Mouse (Mus musculus): ENCODE results near the gene Emx1. TPM values are rescaled to one million over a fixed set of nuclear protein-coding genes. Genes with fewer than 3 reads are reported as not detected.

The Emx1 gene
- polyA plus RNA-seq, 1 experiment, result not detected

DNA sequence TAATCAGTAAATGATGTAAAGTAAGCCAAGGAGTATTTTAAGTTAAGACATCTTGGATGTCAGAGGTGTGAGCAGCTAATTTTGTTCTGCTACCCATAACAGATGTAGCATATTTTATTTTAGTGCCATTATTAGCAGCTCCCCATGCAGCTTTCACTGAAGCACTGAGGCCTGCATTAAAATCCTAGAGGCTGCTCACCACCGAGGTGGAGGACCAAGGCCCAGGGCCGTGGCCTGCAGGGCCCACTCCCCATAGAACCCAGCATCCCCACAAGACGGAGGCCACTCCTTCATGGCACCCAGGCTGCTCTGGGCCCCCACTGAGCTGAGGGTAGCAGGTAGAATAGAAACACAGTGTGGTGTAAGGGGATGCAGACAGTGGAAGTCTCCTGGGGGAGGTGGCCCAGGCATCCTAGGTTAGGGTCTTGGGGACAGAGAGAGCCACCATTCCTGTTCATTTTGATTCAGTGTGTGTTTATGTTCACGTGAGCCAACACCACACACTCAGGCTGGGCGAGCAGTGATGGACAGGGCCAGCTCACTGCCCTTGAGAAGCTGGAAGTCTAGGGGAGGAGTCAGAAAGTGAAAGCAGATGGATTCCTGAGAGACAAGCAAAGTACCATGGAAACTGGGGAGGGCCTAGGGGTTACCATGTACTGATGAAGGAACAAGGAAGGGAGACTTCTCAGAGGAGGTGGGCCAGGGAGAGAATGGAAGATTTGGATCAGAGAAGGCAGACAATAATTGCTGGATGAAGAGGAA, 31.6 kb downstream of the Emx1 start:
- no peaks in the 10 kb centered on the region for H3K27me3 ChIP-seq (ENCODE audit: control insufficient read depth, insufficient read depth, low read length)
- 80% methylated on average over 5 of the region's 5 CpGs for WGBS
- DNase-seq (ENCODE audit: low read depth in 1 of 2, low spot score in 2 of 2), result no peak
- no peaks in the 10 kb centered on the region for H3K36me3 ChIP-seq (ENCODE audit: control insufficient read depth, insufficient read depth, low read length)
- H3K4me1 ChIP-seq (ENCODE audit: control insufficient read depth, insufficient read depth, insufficient read length), result no peaks in the 10 kb centered on the region
- no peak overlapping the region for H3K27ac ChIP-seq (ENCODE audit: insufficient read depth, low read length)
- no peak for TF ChIP-seq POLR2A (IDR thresholded peaks at IDR 0.05; ENCODE audit: low read depth, low read length)
- TF ChIP-seq CTCF (IDR thresholded peaks at IDR 0.05; ENCODE audit: extremely low read depth, insufficient read depth, insufficient read length, insufficient replicate concordance), result no peak
- H3K4me3 ChIP-seq (ENCODE audit: extremely low read depth, insufficient read depth, insufficient read length), result no peak overlapping the region

DNA sequence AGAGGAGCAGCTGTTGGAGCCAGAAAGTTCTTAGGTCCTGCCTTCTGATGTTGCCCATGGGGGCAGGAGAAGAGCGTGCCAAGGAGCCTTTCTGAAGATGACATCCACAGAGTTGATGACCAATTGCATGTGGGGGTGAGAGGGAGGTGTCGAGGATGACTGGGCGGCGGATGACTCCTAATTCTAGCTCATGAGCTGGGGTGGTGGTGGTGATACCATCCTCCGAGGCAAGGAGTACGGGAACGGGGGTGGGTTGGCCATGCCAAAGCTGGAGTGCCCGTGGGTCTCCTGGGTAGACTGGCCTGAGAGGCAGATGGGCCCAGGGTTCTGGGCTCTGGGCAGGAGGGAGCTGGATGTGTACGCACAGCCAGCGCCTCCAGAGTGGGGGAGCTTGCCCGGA, 32.5 kb downstream of the Emx1 start:
- H3K27ac ChIP-seq (ENCODE audit: insufficient read depth, low read length), result no peak overlapping the region
- H3K27me3 ChIP-seq (ENCODE audit: control insufficient read depth, insufficient read depth, low read length), result no peaks in the 10 kb centered on the region
- DNase-seq (ENCODE audit: low read depth in 1 of 2, low spot score in 2 of 2), result no peak
- TF ChIP-seq CTCF (IDR thresholded peaks at IDR 0.05; ENCODE audit: extremely low read depth, insufficient read depth, insufficient read length, insufficient replicate concordance) (no peak), POLR2A (IDR thresholded peaks at IDR 0.05; ENCODE audit: low read depth, low read length) (no peak)
- no peaks in the 10 kb centered on the region for H3K36me3 ChIP-seq (ENCODE audit: control insufficient read depth, insufficient read depth, low read length)
- no peak overlapping the region for H3K4me3 ChIP-seq (ENCODE audit: extremely low read depth, insufficient read depth, insufficient read length)
- H3K4me1 ChIP-seq (ENCODE audit: control insufficient read depth, insufficient read depth, insufficient read length), result no peaks in the 10 kb centered on the region
- WGBS, result 96% methylated on average over 11 of the region's 11 CpGs

DNA sequence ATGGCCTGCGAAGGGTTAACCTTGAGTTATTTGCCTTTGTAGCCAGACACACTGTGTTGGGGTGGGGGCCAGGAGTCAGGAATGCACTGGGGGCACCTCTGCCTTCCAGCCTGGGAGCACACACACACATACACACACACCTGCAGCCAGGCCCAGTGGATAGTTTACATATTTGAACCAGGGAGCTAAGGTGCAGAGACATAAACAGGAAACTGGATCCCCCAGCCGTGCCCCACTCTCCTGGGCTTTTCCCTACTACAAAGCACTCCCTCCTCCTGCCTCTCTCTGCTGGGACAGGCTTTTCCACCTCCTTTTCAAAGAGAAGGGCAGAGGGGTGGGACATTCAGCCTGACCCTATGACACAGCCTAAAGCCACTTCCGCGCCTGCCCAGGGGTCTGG, 33.7 kb downstream of the Emx1 start:
- H3K36me3 ChIP-seq (ENCODE audit: control insufficient read depth, insufficient read depth, low read length), result no peaks in the 10 kb centered on the region
- WGBS, result 84% methylated on average over 4 of the region's 4 CpGs
- no peak for DNase-seq (ENCODE audit: low read depth in 1 of 2, low spot score in 2 of 2)
- no peak overlapping the region for H3K4me3 ChIP-seq (ENCODE audit: extremely low read depth, insufficient read depth, insufficient read length)
- no peaks in the 10 kb centered on the region for H3K27me3 ChIP-seq (ENCODE audit: control insufficient read depth, insufficient read depth, low read length)
- H3K27ac ChIP-seq (ENCODE audit: insufficient read depth, low read length), result no peak overlapping the region
- TF ChIP-seq POLR2A (IDR thresholded peaks at IDR 0.05; ENCODE audit: low read depth, low read length) (no peak), CTCF (IDR thresholded peaks at IDR 0.05; ENCODE audit: extremely low read depth, insufficient read depth, insufficient read length, insufficient replicate concordance) (no peak)
- no peaks in the 10 kb centered on the region for H3K4me1 ChIP-seq (ENCODE audit: control insufficient read depth, insufficient read depth, insufficient read length)

DNA sequence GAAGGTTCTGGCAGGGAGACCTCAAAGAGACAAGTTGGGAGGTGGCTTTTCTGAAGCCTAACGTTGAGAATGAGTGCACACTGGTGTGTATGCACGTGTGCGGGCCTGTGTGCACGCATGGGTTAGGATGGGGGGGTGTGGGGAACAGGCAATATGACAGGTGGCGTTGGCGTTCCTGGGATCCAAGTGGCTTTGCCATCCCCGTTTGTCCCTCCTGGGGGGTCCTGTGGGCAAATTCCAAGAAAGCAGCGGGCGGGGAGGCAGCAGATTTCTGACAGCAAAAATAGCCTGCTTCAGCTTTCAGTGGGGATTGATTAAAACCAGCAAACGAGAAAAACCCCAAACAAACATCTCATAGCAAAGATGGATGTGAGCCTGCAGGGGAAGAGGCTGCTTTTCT, 35.3 kb downstream of the Emx1 start:
- Histone ChIP-seq H3K27ac (ENCODE audit: insufficient read depth, low read length) (no peak overlapping the region), H3K36me3 (ENCODE audit: control insufficient read depth, insufficient read depth, low read length) (no peaks in the 10 kb centered on the region), H3K4me3 (ENCODE audit: extremely low read depth, insufficient read depth, insufficient read length) (no peak overlapping the region), H3K4me1 (ENCODE audit: control insufficient read depth, insufficient read depth, insufficient read length) (no peaks in the 10 kb centered on the region), H3K27me3 (ENCODE audit: control insufficient read depth, insufficient read depth, low read length) (no peaks in the 10 kb centered on the region)
- WGBS, result 83% methylated on average over 10 of the region's 10 CpGs
- TF ChIP-seq POLR2A (IDR thresholded peaks at IDR 0.05; ENCODE audit: low read depth, low read length) (no peak), CTCF (IDR thresholded peaks at IDR 0.05; ENCODE audit: extremely low read depth, insufficient read depth, insufficient read length, insufficient replicate concordance) (no peak)
- no peak for DNase-seq (ENCODE audit: low read depth in 1 of 2, low spot score in 2 of 2)

DNA sequence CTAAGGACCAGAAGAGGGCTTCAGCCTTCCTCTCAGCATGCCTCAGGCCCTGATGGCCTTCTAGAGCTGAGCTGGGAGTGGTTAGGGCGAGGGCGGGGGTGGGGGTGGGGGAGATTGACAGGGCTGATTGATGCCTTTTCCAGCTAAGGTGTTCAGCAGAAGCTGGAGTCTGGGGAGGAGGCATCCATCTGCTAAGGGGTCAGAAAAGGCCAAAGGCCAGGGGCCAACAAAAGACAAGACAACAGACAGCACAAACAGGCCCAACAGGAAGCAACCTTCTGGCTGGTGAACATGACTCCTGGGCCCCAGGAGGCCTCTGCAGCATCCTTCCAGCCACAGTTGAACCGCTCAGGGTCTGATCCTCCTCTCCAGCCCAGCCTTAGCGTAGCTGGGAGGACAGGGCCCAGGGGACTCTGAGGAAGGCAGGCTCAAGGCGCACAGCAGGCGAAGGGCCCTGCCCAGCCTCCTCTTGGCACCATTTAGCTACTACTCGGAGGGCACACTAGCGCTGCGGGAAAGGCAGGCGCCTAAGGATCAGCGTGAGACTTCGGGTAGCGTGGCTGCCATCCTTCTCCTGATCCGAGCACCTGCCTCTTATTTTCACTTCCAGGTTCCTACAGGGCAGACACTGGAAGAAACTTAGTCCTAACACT, 36.4 kb downstream of the Emx1 start:
- Histone ChIP-seq H3K4me1 (ENCODE audit: control insufficient read depth, insufficient read depth, insufficient read length) (no peaks in the 10 kb centered on the region), H3K36me3 (ENCODE audit: control insufficient read depth, insufficient read depth, low read length) (no peaks in the 10 kb centered on the region), H3K4me3 (ENCODE audit: extremely low read depth, insufficient read depth, insufficient read length) (no peak overlapping the region), H3K27ac (ENCODE audit: insufficient read depth, low read length) (no peak overlapping the region), H3K27me3 (ENCODE audit: control insufficient read depth, insufficient read depth, low read length) (no peaks in the 10 kb centered on the region)
- DNase-seq (ENCODE audit: low read depth in 1 of 2, low spot score in 2 of 2), result no peak
- no peak for TF ChIP-seq CTCF (IDR thresholded peaks at IDR 0.05; ENCODE audit: extremely low read depth, insufficient read depth, insufficient read length, insufficient replicate concordance)
- TF ChIP-seq POLR2A (IDR thresholded peaks at IDR 0.05; ENCODE audit: low read depth, low read length), result no peak
- 84% methylated on average over 14 of the region's 14 CpGs for WGBS

DNA sequence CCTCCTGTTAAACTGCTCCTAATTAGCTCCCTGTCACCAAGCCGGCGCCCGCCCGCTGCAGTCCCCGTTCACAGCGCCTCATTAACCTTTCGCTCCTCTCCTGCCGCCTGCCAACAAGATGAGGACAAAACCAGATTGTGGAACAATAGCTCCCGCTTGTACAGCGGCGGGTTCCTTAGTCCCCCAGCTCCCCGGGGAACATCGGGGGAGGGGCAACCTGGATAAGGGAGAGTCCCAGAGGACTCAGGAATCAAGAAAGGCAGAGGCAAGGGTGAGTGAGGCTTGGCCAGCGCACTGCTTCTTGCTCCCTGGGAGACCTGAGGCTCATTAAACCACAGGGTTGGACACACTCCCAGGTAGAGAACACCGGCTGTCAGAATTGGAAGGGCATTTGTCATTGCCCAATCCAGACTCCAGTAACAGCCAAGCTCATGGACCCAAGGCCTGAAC, 37.2 kb downstream of the Emx1 start:
- H3K4me3 ChIP-seq (ENCODE audit: extremely low read depth, insufficient read depth, insufficient read length), result no peak overlapping the region
- H3K27me3 ChIP-seq (ENCODE audit: control insufficient read depth, insufficient read depth, low read length), result no peaks in the 10 kb centered on the region
- no peak for TF ChIP-seq POLR2A (IDR thresholded peaks at IDR 0.05; ENCODE audit: low read depth, low read length)
- no peak for TF ChIP-seq CTCF (IDR thresholded peaks at IDR 0.05; ENCODE audit: extremely low read depth, insufficient read depth, insufficient read length, insufficient replicate concordance)
- WGBS, result 87% methylated on average over 15 of the region's 15 CpGs
- no peaks in the 10 kb centered on the region for H3K4me1 ChIP-seq (ENCODE audit: control insufficient read depth, insufficient read depth, insufficient read length)
- no peak overlapping the region for H3K27ac ChIP-seq (ENCODE audit: insufficient read depth, low read length)
- no peak for DNase-seq (ENCODE audit: low read depth in 1 of 2, low spot score in 2 of 2)
- no peaks in the 10 kb centered on the region for H3K36me3 ChIP-seq (ENCODE audit: control insufficient read depth, insufficient read depth, low read length)

DNA sequence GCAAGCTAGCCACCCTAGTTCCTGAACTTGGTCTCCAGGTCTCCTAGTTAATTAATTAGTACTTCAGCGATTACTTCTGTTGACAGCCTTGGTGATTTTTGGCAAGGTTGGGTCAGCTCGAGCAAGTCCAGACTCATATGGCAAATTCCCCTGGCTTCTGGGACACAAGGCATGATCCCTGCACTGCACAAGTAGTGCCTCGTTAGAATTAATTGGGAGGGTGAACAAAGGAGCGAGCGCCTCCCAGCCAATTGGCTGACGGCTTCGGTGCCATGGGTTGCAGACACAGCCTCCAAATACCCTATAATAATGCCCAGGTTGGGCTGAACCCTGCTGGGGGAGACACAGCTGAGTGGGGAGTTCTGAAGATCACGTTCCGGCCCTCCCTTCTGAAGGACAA, 39.3 kb downstream of the Emx1 start:
- DNase-seq (ENCODE audit: low read depth in 1 of 2, low spot score in 2 of 2), result no peak
- no peaks in the 10 kb centered on the region for H3K36me3 ChIP-seq (ENCODE audit: control insufficient read depth, insufficient read depth, low read length)
- H3K4me3 ChIP-seq (ENCODE audit: extremely low read depth, insufficient read depth, insufficient read length), result no peak overlapping the region
- no peaks in the 10 kb centered on the region for H3K4me1 ChIP-seq (ENCODE audit: control insufficient read depth, insufficient read depth, insufficient read length)
- WGBS, result 88% methylated on average over 9 of the region's 9 CpGs
- no peaks in the 10 kb centered on the region for H3K27me3 ChIP-seq (ENCODE audit: control insufficient read depth, insufficient read depth, low read length)
- TF ChIP-seq CTCF (IDR thresholded peaks at IDR 0.05; ENCODE audit: extremely low read depth, insufficient read depth, insufficient read length, insufficient replicate concordance) (no peak), POLR2A (IDR thresholded peaks at IDR 0.05; ENCODE audit: low read depth, low read length) (no peak)
- no peak overlapping the region for H3K27ac ChIP-seq (ENCODE audit: insufficient read depth, low read length)

All from spleen, adult 2 months (tissue).